Mouse (Mus musculus): ENCODE measurements around the gene Rnf17.

The Rnf17 gene

DNA sequence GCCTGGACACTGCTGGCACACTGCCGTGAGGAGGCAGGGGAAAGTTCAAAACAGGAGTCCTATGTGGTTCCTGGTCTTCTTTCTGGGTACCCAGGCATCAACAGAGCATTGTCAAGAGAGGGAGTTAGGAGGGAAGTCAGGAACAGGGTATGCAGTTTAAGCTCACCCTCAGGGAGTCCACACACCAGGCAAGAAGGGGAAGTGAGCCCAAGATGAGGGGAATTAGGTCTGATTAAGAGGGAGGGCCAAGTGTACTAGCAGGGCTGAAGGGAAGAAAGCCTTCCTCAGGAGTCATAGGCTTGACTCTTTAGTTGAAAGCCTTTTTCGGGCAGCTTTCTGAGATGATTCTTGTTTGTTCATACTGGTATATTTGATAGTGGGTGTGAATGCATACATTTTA lies 112.4 kb downstream of the Rnf17 start:
- DNase-seq: no peak

DNA sequence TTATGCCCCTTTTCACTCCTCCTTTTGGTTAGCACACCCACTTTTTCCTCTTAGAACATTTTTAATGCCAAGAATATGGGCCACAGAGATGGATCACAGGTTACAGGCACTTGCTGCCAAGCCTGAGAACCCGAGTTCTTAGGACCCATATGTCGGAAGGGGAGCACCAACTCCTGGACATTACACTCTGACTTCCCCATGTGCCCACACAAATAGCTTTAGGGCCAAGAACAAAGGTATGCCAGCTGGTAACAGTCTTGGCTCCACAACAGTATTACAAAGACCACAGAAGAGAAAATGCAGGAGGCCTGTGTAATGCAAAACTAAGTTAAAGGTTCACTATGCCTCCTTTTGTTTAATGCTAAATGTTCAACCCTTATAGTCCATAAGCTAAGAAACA lies 128.4 kb downstream of the Rnf17 start:
- no peak for DNase-seq

DNA sequence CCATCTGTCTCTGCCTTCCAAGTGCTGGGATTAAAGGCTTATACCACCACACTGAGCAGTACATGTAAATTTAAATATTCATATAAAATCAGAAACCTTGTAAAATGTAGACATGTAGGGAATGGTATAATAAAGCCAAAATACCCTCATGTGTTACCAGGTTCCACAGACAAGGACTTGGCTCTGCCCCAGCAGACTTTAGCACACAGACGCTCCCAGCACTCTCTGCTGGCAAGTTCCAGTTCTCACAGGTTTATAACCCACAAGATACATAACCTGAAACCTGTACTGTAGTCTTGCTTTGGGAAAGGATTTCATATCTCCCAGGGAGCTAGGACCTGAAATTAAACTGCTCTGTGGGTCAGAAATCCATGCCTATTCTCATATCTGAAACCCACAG lies 142.6 kb downstream of the Rnf17 start:
- DNase-seq: peak; percentile 52

DNA sequence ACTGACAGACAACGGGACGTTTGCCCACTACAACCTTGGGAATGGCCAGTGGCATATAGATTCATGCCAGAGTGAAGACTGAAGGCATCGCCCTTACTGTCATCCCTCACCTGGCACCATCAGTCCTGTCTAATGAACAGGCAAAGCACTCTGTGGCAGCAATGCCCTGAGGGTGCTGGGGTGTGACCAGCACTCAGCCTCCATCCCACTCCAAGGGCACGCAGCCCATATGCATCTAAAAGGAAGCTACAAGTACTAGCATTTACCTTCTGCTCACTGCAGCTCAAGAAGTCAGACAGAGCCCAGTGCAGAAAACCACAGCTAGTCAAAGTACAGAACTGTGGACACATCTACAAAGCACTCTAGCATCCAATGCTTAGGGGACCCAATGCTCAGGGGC lies 143.1 kb downstream of the Rnf17 start:
- no peak for DNase-seq

DNA sequence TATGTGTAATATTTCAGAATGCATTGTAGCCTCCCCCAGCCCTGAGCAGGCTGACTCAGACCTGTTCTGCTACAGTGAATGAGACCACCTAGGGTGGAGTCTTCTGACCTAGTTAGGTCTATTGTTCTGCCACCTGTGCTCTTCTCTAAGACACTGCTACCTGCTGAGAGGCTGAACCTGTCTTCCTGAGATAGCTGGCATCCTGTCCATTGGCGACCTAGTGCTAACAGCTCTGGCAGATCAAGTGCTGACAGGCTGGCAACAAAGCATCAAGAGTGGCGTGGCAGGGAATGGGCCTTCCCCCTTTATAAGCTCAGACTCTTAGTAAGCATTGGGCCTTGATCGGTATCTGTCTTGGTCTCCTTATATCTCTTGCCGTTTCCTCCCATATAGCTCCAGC lies 148.6 kb downstream of the Rnf17 start:
- no peak for DNase-seq

DNA sequence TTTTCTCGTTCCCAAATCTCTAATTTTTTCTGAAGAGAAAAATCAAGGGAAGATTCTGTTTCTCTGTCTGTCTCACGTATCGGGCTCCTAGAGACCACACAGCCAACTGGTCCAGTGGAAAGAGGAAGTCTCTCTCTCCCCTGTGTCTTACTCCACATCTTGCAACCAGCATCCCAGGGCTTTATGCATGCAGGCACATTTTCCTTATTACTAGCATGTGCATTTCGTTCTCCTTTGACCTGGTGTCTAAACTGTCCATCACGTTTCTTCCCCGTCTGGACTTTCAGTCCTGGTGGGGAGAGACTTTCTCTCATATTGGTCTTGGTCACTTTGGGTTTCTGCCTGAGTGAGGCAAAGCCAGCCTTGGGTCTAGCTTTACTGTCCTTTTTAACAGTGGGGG lies 150.5 kb downstream of the Rnf17 start:
- DNase-seq: no peak

DNA sequence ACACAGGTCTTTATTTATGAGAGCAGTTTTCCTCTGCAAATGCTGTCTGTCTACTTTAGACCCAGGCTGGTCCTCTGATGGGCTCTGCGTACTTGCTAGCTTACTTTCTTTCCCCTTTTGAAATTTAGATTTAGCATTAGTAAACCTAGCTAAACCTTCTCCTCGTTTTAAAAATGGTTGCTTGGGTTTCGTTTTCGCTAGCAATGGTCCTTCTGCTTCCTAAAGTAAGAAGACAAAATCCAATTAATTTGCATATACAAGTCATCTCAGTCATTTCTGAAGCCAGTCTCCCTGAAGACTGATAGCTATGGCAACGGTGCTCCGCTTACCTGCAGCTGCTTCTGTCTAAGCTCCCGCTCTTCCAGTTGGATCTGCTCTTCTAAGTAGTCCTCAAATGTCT lies 150.9 kb downstream of the Rnf17 start:
- DNase-seq: no peak

DNA sequence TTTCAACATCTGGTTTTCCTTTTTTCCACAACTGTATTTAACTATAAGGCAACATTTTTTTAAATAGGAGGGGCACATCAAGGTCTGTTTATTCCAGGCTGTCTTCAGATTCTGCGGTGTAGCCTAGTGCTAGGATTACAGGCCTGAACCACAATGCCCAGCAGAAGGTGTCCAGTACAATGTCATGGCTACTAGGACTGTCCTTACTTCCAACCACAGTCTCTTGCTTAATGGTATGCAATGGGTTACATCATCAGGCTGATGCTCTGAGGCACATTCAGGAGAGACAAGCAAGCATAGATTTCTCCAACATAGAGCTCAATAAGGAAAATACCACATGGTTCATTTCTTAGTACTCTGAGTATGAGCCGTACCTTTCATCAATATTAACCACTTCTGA lies 152.3 kb downstream of the Rnf17 start:
- no peak for DNase-seq

DNA sequence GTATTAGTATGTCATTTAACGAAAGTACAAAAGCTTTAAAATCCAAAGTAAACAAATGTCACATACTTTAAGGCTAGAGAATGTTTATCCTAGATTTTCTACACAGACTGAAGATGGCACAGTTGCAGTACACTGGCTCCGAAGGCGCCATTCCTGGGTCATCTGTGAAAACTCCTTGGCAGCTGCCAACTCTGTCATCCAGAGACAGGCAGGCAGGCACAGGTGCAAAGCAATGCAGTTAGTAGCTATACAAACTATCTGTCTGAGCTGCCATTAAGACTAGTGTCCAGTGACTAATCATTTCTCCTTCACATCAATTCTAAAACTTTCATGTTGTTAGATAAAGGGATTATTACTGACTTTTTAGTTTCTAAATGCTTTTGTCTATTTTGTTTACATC lies 156.8 kb downstream of the Rnf17 start:
- DNase-seq: no peak

DNA sequence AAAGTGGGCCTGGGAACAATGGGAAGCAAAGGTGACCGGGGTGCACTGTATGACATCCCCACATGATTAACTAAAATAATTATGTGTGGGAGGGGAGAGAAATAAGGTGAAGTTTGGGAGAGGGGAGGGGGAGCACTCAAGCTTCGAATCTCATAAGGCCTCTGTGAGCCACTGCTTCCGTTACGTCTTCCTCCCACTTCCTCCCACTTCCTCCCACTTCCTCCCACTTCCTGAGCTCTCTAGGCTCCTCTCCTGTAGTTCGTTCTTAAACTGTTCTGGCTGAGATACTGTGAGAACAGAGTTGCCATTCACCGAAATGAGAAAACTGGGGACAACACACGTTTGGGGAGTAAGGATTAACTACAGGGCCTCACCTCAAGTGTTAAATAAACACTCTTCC lies 165.1 kb downstream of the Rnf17 start:
- DNase-seq: no peak

DNA sequence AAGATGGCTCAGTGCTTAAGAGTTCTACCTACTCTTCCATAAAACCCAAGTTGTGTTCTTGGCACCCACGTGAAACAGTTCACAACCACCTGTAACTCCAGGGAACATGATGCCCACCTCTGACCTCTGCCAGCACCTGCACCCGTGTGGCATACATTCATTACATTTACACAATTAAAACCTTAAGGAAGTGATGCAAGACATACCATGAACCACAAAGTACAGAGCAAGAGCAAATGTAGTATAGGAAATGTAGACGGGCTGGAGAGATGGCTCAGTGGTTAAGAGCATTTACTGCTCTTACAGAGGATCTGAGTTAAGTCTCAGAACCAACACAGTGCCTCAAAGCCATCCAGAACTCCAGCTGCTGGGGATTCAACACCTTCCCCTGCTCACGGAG lies 166.7 kb downstream of the Rnf17 start:
- DNase-seq: no peak

DNA sequence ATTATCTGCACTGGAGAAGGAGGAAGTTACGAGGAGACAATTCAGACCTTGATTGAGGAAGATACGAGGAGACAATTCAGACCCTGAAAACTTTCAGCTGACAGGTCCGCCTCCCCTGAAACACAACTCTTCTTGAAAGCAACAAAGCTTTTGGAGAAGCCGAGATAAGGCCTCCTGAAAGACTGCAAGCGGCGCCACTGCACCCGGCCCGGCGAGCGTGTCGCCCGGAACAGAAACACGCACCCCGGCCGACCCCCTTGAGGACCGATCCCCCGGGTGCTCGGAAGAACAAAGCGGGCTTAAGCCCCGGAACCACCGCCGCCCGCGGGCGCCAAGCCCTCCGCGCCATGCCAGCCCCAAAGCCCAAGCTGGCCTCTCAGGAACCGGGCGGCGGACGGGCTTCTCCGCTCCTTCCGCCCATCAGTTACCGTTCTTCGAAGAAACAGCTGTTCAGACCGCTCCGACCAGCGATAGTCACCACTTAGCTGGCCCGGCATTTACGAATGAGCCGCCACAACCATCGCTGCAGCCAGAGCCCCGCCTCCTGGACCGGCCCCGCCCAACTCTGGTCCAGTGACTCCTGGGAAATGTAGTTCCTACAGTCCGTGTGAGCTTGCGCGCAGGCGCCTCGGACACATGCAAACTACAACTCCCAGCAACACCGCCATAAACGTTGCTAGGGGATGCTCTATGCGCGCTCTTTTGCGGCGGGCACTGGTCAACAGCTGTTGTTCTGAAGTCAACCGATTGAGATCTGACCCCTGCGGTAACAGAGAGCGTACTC lies 169.1 kb downstream of the Rnf17 start:
- peak; percentile 98 for DNase-seq

DNA sequence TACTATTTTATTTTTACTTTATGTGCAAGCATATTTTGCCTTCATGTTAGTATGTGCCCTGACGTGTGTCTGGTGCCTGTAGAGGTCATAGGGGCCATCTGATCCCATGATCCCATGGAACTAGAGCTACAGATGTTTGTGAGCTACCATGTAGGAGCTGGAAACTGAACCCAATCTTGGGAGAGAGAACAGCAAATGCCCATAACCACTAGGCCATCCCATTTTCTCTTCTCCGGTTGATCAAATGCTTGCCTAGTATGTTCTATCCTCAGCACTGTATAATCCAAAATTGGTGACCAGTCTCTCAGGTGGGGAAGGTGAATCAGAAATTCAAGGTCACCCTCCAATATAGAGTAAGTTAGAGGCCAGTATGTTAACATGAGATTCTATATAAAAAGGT lies 170.2 kb downstream of the Rnf17 start:
- DNase-seq: no peak

Measured in kidney, postnatal 14 days (tissue).